Comparison of ENCODE assay signal across 23 mouse cellular contexts in the genomic region with DNA sequence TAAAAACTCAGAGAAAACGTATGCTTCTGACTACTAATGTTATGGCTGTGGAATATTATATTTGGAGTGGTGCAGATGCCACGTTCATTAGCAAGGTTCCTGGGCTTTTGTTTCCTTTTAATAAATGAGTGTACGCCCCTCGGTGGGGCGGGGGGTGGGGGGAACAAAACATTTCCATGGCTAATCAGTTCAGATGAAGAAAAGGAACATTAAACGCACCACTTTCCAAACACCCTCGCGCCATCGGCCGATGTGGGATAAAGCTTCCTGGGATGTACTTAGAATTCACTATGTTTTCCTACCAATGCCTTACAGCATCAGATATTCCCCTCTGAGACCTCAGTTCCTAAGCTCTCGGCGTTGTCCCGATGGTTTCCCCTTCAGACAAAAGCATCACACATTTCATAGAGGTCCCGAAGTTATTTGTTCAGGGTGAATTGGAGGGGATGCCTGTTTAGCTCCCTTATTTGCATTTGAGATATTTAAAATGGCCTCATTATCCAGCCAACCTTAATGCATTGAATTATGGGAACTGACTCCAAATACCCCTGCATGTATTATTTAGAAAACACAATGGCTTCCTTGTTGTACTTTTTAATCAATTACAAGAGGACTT.
DNase-seq lines count a peak whose midpoint lies in the region; ATAC-seq and TF ChIP-seq lines count a peak whose summit lies in the region.
"Had no signal": no experiment of that assay in that cellular context is flagged by ENCODE, and none has a peak within 500 bp of the region (broad histone marks: within the 10 kb centered on the region; RNA-seq: fewer than 3 reads in every experiment).

No protein-coding gene starts in this region.

- TF ChIP-seq CTCF in forebrain, postnatal 0 days (IDR thresholded peaks at IDR 0.05; ENCODE audit: low read depth) = no peak
- no peak for TF ChIP-seq CTCF in hindbrain, postnatal 0 days (IDR thresholded peaks at IDR 0.05; ENCODE audit: low read depth)

- no peaks in the 10 kb centered on the region for H3K9me3 ChIP-seq in forebrain, postnatal 0 days (ENCODE audit: low read length)
- H3K9me3 ChIP-seq in hindbrain, postnatal 0 days (ENCODE audit: low read length) = no peaks in the 10 kb centered on the region
- no peaks in the 10 kb centered on the region for H3K9me3 ChIP-seq in neural tube, embryonic 13.5 days
- H3K9me3 ChIP-seq: embryonic facial prominence, embryonic 12.5 days; heart, embryonic 15.5 days; limb, embryonic 12.5 days; liver, embryonic 13.5 days; megakaryocyte, embryonic 14.5 days had no signal

- WGBS in forebrain, postnatal 0 days = 19% methylated on average over 14 of the region's 14 CpGs
- WGBS in hindbrain, postnatal 0 days = 17% methylated on average over 14 of the region's 14 CpGs
- 34% methylated on average over 14 of the region's 14 CpGs for WGBS in neural tube, embryonic 13.5 days

- no peak for ATAC-seq in forebrain, postnatal 0 days
- ATAC-seq in hindbrain, postnatal 0 days = no peak
- no peak for ATAC-seq in neural tube, embryonic 13.5 days (ENCODE audit: low read depth)
- ATAC-seq: CD4-positive, CD25-positive, alpha-beta regulatory T cell, adult 4 months had no signal

- no peaks in the 10 kb centered on the region for H3K27me3 ChIP-seq in forebrain, postnatal 0 days (ENCODE audit: insufficient read depth, low read length)
- H3K27me3 ChIP-seq in hindbrain, postnatal 0 days (ENCODE audit: insufficient read depth, low read length) = no peaks in the 10 kb centered on the region
- H3K27me3 ChIP-seq in neural tube, embryonic 13.5 days = no peaks in the 10 kb centered on the region
- H3K27me3 ChIP-seq: embryonic facial prominence, embryonic 12.5 days; heart, embryonic 15.5 days; limb, embryonic 12.5 days; liver, embryonic 13.5 days; megakaryocyte, embryonic 14.5 days had no signal

- H3K36me3 ChIP-seq in forebrain, postnatal 0 days (ENCODE audit: insufficient read depth) = no peaks in the 10 kb centered on the region
- H3K36me3 ChIP-seq in hindbrain, postnatal 0 days (ENCODE audit: insufficient read depth, low read length) = no peaks in the 10 kb centered on the region
- H3K36me3 ChIP-seq in neural tube, embryonic 13.5 days = no peaks in the 10 kb centered on the region
- H3K36me3 ChIP-seq: embryonic facial prominence, embryonic 12.5 days; G1E; heart, embryonic 15.5 days; limb, embryonic 12.5 days; liver, embryonic 13.5 days had no signal

- peak overlapping the region; percentile 29 for H3K4me3 ChIP-seq in forebrain, postnatal 0 days (ENCODE audit: low read depth, low read length)
- H3K4me3 ChIP-seq in hindbrain, postnatal 0 days (ENCODE audit: low read length) = peak overlapping the region; percentile 22
- H3K4me3 ChIP-seq in neural tube, embryonic 13.5 days = peak overlapping the region; percentile 17
- H3K4me3 ChIP-seq: embryonic facial prominence, embryonic 12.5 days; gastrocnemius, adult 2 months; heart, adult 2 months; heart, embryonic 15.5 days; limb, embryonic 12.5 days; liver, embryonic 13.5 days; megakaryocyte, embryonic 14.5 days had no signal

- H3K4me2 ChIP-seq in forebrain, postnatal 0 days (ENCODE audit: low read depth) = peak overlapping the region; percentile 46
- peak overlapping the region; percentile 44 for H3K4me2 ChIP-seq in hindbrain, postnatal 0 days (ENCODE audit: low read depth, low read length)
- peak overlapping the region; percentile 48 for H3K4me2 ChIP-seq in neural tube, embryonic 13.5 days
- H3K4me2 ChIP-seq: embryonic facial prominence, embryonic 12.5 days; heart, embryonic 15.5 days; limb, embryonic 12.5 days; liver, embryonic 13.5 days had no signal

- peak; percentile 28 for DNase-seq in heart, adult 11 months
- no peak for DNase-seq in heart, adult 18-20 months
- DNase-seq in forebrain, postnatal 0 days = no peak
- no peak for DNase-seq in hindbrain, postnatal 0 days (ENCODE audit: low spot score)
- DNase-seq in cerebellum, postnatal 4 days (ENCODE audit: low spot score in 2 of 2) = no peak
- no peak for DNase-seq in embryo, embryonic 10.5 days (ENCODE audit: low spot score)
- no peak for DNase-seq in left cerebral cortex, adult 18-20 months (ENCODE audit: low spot score in 2 of 2)
- DNase-seq: cerebellum, adult 11-12 months; cerebellum, postnatal 36 days; gastrocnemius, adult 2 months; heart, adult 2 months; kidney, adult 18-20 months; kidney, postnatal 14 days; liver, embryonic 13.5 days; lung, postnatal 10 days; thymus, postnatal 4 days had no signal

- H3K9ac ChIP-seq in forebrain, postnatal 0 days = peak overlapping the region; percentile 19; the same call in 1 of the 2 replicates
- H3K9ac ChIP-seq in hindbrain, postnatal 0 days (replicated peaks; ENCODE audit: low read length) = no peak overlapping the region
- peak overlapping the region; percentile 49 for H3K9ac ChIP-seq in neural tube, embryonic 13.5 days
- H3K9ac ChIP-seq: embryonic facial prominence, embryonic 12.5 days; heart, embryonic 15.5 days; limb, embryonic 12.5 days; liver, embryonic 13.5 days had no signal

- H3K4me1 ChIP-seq in forebrain, postnatal 0 days (ENCODE audit: insufficient read depth) = 0 out of 2 replicates have a peak, but pooled peaks cover 5% of the 10 kb centered on the region
- no peaks in the 10 kb centered on the region for H3K4me1 ChIP-seq in hindbrain, postnatal 0 days (ENCODE audit: insufficient read depth, low read length)
- H3K4me1 ChIP-seq in neural tube, embryonic 13.5 days (replicated peaks) = peaks cover 34% of the 10 kb centered on the region
- H3K4me1 ChIP-seq: embryonic facial prominence, embryonic 12.5 days; heart, embryonic 15.5 days; liver, embryonic 13.5 days; megakaryocyte, embryonic 14.5 days had no signal

- H3K27ac ChIP-seq in forebrain, postnatal 0 days (ENCODE audit: low read depth, low read length) = no peak overlapping the region
- no peak overlapping the region for H3K27ac ChIP-seq in hindbrain, postnatal 0 days
- peak overlapping the region; percentile 70 for H3K27ac ChIP-seq in neural tube, embryonic 13.5 days (replicated peaks)
- H3K27ac ChIP-seq: embryonic facial prominence, embryonic 12.5 days; gastrocnemius, adult 2 months; heart, adult 2 months; heart, embryonic 15.5 days; limb, embryonic 12.5 days; liver, embryonic 13.5 days had no signal
